Mouse (Mus musculus): ENCODE data around the gene Cavin2. TPM values are rescaled to one million over a fixed set of nuclear protein-coding genes. Genes with fewer than 3 reads are reported as not detected.

Gene Cavin2
- polyA plus RNA-seq, 1 experiment from 2014 or later: 107 TPM

DNA sequence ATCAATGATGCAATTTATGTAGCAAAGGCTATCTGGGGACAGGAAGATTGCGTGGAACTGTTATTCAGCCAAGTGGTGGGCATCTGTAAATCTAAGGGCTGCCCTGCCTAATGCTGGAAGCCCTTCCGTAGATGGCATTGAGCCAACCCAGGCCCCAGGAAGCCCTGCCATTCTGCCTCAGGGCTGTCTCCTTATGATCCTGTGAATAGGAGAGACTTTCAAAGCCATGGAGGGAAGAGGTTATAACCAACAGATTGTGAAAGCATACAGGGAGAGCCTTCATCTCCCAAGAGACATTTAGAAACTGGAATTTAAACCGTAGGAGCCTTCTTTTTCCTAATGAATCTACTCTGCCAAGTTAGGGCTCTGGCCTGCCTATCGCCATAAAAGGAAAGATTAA is 1.7 kb downstream of the Cavin2 start:
- no peaks in the 10 kb centered on the region for H3K9me3 ChIP-seq (replicated peaks; ENCODE audit: control insufficient read depth, low read length)
- H3K27ac ChIP-seq (ENCODE audit: low read depth, low read length): peak overlapping the region; percentile 96
- H3K36me3 ChIP-seq (ENCODE audit: control insufficient read depth, insufficient read depth, low read length): no peaks in the 10 kb centered on the region
- 63% methylated on average over 4 of the region's 4 CpGs for WGBS (ENCODE audit: insufficient replicate concordance)
- peak overlapping the region; percentile 53 for H3K4me3 ChIP-seq (ENCODE audit: low read depth, low read length)
- H3K27me3 ChIP-seq (ENCODE audit: control insufficient read depth, insufficient read depth, low read length): no peaks in the 10 kb centered on the region
- no peak for ATAC-seq (replicated peaks; ENCODE audit: insufficient number of reproducible peaks, low FRiP score, low TSS enrichment)
- peak overlapping the region; percentile 84 for H3K9ac ChIP-seq (ENCODE audit: low read depth, low read length)
- peak overlapping the region; percentile 70 for H3K4me2 ChIP-seq
- peaks cover 12% of the 10 kb centered on the region for H3K4me1 ChIP-seq (ENCODE audit: control insufficient read depth, insufficient read depth, low read length)

DNA sequence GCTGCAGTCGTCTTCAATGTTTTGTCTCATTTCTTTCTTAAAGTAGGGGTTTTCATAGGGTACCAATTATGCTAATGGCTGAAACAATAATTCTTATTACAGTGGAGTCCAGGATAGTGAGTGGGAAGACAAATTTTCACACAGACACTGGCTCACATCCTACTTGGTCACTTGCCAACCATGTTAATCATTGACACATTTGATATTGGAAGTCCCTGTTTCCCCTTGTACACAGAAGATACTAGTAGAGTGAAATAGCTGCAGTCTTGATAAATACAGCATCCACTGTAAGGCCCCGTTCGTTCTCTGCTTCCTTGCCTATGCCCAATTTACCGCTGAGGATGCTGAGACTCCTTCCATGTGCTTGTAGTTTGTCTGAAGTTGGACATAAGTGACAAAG is 3.4 kb downstream of the Cavin2 start:
- Histone ChIP-seq H3K9ac (ENCODE audit: low read depth, low read length) (no peak overlapping the region), H3K4me3 (ENCODE audit: low read depth, low read length) (peak overlapping the region; percentile 36), H3K27me3 (ENCODE audit: control insufficient read depth, insufficient read depth, low read length) (no peaks in the 10 kb centered on the region), H3K36me3 (ENCODE audit: control insufficient read depth, insufficient read depth, low read length) (no peaks in the 10 kb centered on the region), H3K9me3 (replicated peaks; ENCODE audit: control insufficient read depth, low read length) (no peaks in the 10 kb centered on the region), H3K4me1 (ENCODE audit: control insufficient read depth, insufficient read depth, low read length) (peaks cover 12% of the 10 kb centered on the region), H3K27ac (ENCODE audit: low read depth, low read length) (no peak overlapping the region), H3K4me2 (peak overlapping the region; percentile 70)
- WGBS (ENCODE audit: insufficient replicate concordance): 75% methylated on average over 4 of the region's 4 CpGs
- ATAC-seq (replicated peaks; ENCODE audit: insufficient number of reproducible peaks, low FRiP score, low TSS enrichment): no peak

DNA sequence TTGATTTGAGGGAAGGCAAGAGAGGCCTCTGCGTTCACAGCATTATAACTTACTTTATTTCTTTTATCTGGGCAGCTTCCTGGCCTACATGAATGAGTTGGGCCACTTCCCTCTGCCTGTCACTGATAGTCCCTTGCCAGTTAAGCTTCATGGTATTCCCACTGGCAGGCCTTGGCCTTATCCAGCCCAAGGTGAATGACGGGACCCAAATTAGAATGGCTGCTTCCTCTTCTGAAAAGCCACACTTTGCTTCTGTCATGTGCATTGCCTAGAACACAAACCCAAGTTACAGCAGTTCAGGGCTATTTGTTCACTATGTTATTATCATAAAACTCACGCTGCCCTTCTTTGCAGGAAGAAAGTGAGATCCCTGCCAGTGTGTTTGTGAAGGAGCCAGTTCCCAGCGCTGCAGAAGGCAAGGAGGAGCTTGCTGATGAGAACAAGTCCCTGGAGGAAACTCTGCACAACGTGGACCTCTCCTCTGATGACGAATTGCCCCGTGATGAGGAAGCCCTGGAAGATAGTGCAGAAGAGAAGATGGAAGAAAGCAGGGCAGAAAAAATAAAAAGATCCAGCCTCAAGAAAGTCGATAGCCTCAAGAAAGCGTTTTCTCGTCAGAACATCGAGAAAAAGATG is 11.5 kb downstream of the Cavin2 start:
- ATAC-seq (replicated peaks; ENCODE audit: insufficient number of reproducible peaks, low FRiP score, low TSS enrichment): no peak
- Histone ChIP-seq H3K27ac (ENCODE audit: low read depth, low read length) (no peak overlapping the region), H3K27me3 (ENCODE audit: control insufficient read depth, insufficient read depth, low read length) (no peaks in the 10 kb centered on the region), H3K9ac (ENCODE audit: low read depth, low read length) (no peak overlapping the region), H3K36me3 (ENCODE audit: control insufficient read depth, insufficient read depth, low read length) (no peaks in the 10 kb centered on the region), H3K9me3 (replicated peaks; ENCODE audit: control insufficient read depth, low read length) (no peaks in the 10 kb centered on the region), H3K4me3 (ENCODE audit: low read depth, low read length) (no peak overlapping the region), H3K4me1 (ENCODE audit: control insufficient read depth, insufficient read depth, low read length) (no peaks in the 10 kb centered on the region), H3K4me2 (no peak overlapping the region)
- WGBS (ENCODE audit: insufficient replicate concordance): 65% methylated on average over 11 of the region's 11 CpGs

- Histone ChIP-seq H3K36me3 (ENCODE audit: control insufficient read depth, insufficient read depth, low read length) (no peaks in the 10 kb centered on the region), H3K4me2 (no peak overlapping the region), H3K9ac (ENCODE audit: low read depth, low read length) (no peak overlapping the region), H3K4me1 (ENCODE audit: control insufficient read depth, insufficient read depth, low read length) (no peaks in the 10 kb centered on the region), H3K27ac (ENCODE audit: low read depth, low read length) (no peak overlapping the region), H3K4me3 (ENCODE audit: low read depth, low read length) (no peak overlapping the region), H3K27me3 (ENCODE audit: control insufficient read depth, insufficient read depth, low read length) (no peaks in the 10 kb centered on the region), H3K9me3 (replicated peaks; ENCODE audit: control insufficient read depth, low read length) (no peaks in the 10 kb centered on the region)
- 76% methylated on average over 3 of the region's 3 CpGs for WGBS (ENCODE audit: insufficient replicate concordance)
- ATAC-seq (replicated peaks; ENCODE audit: insufficient number of reproducible peaks, low FRiP score, low TSS enrichment): no peak
These were observed 18.1 kb downstream of the Cavin2 start for GRCm38 (mm10) chr1:51307056-51307455.

DNA sequence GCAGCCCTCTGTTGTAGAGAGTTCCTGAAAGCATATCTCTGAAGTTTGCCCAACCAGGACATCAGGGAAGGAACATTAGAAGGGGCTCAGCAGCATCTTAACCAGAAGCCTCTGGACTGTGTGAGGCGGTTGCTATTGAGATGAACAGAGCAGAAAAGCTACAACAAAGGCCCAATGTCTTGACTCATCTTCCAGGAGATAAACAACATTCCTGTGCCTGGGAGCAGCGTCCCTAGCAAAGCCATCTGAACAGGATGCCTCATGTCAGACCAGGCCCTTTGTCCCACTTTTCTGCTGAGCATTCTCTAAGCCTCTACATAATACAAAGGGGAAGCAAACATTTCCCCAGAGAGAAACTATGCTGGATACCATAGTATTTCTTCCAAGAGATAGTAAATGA is 26.6 kb downstream of the Cavin2 start:
- 45% methylated on average over 2 of the region's 2 CpGs for WGBS (ENCODE audit: insufficient replicate concordance)
- no peaks in the 10 kb centered on the region for H3K27me3 ChIP-seq (ENCODE audit: control insufficient read depth, insufficient read depth, low read length)
- H3K27ac ChIP-seq (ENCODE audit: low read depth, low read length): no peak overlapping the region
- ATAC-seq (replicated peaks; ENCODE audit: insufficient number of reproducible peaks, low FRiP score, low TSS enrichment): no peak
- no peaks in the 10 kb centered on the region for H3K9me3 ChIP-seq (replicated peaks; ENCODE audit: control insufficient read depth, low read length)
- no peaks in the 10 kb centered on the region for H3K36me3 ChIP-seq (ENCODE audit: control insufficient read depth, insufficient read depth, low read length)
- no peak overlapping the region for H3K4me3 ChIP-seq (ENCODE audit: low read depth, low read length)
- H3K4me1 ChIP-seq (ENCODE audit: control insufficient read depth, insufficient read depth, low read length): no peaks in the 10 kb centered on the region
- no peak overlapping the region for H3K9ac ChIP-seq (ENCODE audit: low read depth, low read length)
- no peak overlapping the region for H3K4me2 ChIP-seq

DNA sequence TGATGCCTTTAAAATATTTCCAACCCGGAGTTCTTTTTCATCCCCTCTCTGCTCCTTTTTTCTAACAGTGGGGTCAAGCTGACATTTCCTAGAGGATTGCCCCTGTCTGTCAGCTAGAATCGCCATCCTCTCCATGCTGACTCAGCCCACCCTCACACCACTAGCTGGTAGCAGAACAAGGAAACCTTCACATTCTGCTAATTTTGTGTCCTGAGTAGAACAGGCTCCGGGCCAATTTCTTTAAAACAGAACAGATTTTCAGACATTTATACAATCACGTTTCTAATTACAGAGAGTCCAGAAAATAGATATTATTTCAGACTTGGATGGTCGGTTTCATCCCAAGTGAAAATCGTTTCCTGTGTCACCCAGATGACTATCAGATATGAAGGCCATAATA is 34.6 kb downstream of the Cavin2 start:
- Histone ChIP-seq H3K27me3 (ENCODE audit: control insufficient read depth, insufficient read depth, low read length) (no peaks in the 10 kb centered on the region), H3K4me1 (ENCODE audit: control insufficient read depth, insufficient read depth, low read length) (peaks cover 5% of the 10 kb centered on the region; the same call in 1 of the 2 replicates), H3K36me3 (ENCODE audit: control insufficient read depth, insufficient read depth, low read length) (no peaks in the 10 kb centered on the region), H3K4me3 (ENCODE audit: low read depth, low read length) (no peak overlapping the region), H3K9me3 (replicated peaks; ENCODE audit: control insufficient read depth, low read length) (no peaks in the 10 kb centered on the region), H3K9ac (ENCODE audit: low read depth, low read length) (no peak overlapping the region), H3K27ac (ENCODE audit: low read depth, low read length) (no peak overlapping the region), H3K4me2 (no peak overlapping the region)
- WGBS (ENCODE audit: insufficient replicate concordance): 79% methylated on average over 6 of the region's 6 CpGs
- no peak for ATAC-seq (replicated peaks; ENCODE audit: insufficient number of reproducible peaks, low FRiP score, low TSS enrichment)

- H3K4me2 ChIP-seq: no peak overlapping the region
- 69% methylated on average over 1 of the region's 1 CpGs for WGBS (ENCODE audit: insufficient replicate concordance)
- no peak overlapping the region for H3K27ac ChIP-seq (ENCODE audit: low read depth, low read length)
- no peak overlapping the region for H3K4me3 ChIP-seq (ENCODE audit: low read depth, low read length)
- no peaks in the 10 kb centered on the region for H3K9me3 ChIP-seq (replicated peaks; ENCODE audit: control insufficient read depth, low read length)
- no peak overlapping the region for H3K9ac ChIP-seq (ENCODE audit: low read depth, low read length)
- peaks cover 15% of the 10 kb centered on the region for H3K4me1 ChIP-seq (ENCODE audit: control insufficient read depth, insufficient read depth, low read length)
- H3K27me3 ChIP-seq (ENCODE audit: control insufficient read depth, insufficient read depth, low read length): no peaks in the 10 kb centered on the region
- ATAC-seq (replicated peaks; ENCODE audit: insufficient number of reproducible peaks, low FRiP score, low TSS enrichment): no peak
- no peaks in the 10 kb centered on the region for H3K36me3 ChIP-seq (ENCODE audit: control insufficient read depth, insufficient read depth, low read length)
These were observed 39.6 kb downstream of the Cavin2 start for GRCm38 (mm10) chr1:51328541-51328940.

DNA sequence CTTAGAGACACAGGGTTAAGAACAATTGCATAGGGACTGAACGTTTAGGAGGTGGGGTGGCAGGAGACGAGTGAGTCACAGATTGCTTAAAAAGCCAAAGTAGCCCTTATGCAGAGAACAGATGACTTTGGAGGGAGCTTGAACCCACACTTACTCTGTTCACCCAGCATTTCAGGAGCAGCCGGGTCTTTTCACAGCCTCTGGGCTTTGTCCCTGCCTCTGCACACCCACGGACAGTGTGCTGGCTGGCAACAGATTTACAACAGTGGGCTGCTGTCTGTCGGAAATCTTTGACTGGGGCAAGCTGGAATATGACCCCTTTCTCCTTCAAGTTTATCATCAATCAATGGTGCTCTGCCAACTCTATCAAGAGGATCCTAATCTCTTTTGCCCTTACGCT is 44.1 kb downstream of the Cavin2 start:
- no peaks in the 10 kb centered on the region for H3K9me3 ChIP-seq (replicated peaks; ENCODE audit: control insufficient read depth, low read length)
- 15% methylated on average over 6 of the region's 6 CpGs for WGBS (ENCODE audit: insufficient replicate concordance)
- no peak for ATAC-seq (replicated peaks; ENCODE audit: insufficient number of reproducible peaks, low FRiP score, low TSS enrichment)
- H3K36me3 ChIP-seq (ENCODE audit: control insufficient read depth, insufficient read depth, low read length): no peaks in the 10 kb centered on the region
- H3K9ac ChIP-seq (ENCODE audit: low read depth, low read length): peak overlapping the region; percentile 39; the same call in 1 of the 2 replicates
- H3K27me3 ChIP-seq (ENCODE audit: control insufficient read depth, insufficient read depth, low read length): no peaks in the 10 kb centered on the region
- H3K4me2 ChIP-seq: peak overlapping the region; percentile 66
- H3K27ac ChIP-seq (ENCODE audit: low read depth, low read length): no peak overlapping the region
- peak overlapping the region; percentile 43; the same call in 1 of the 2 replicates for H3K4me3 ChIP-seq (ENCODE audit: low read depth, low read length)
- peaks cover 15% of the 10 kb centered on the region for H3K4me1 ChIP-seq (ENCODE audit: control insufficient read depth, insufficient read depth, low read length)

All from heart, embryonic 11.5 days (tissue).